Mouse (Mus musculus): Measurements from ENCODE around the gene Olfr411. TPM values are rescaled to one million over a fixed set of nuclear protein-coding genes. Genes with fewer than 3 reads are reported as not detected.

Gene Olfr411
- not detected in 2 replicates for polyA plus RNA-seq (2015; fragmentation: Nextera tagmentation; extraction: Ambion mirVana)

GRCm38 (mm10) chr11:74352550-74352949 lies at the start of gene Olfr411:
TSS of gene Olfr411 (minus strand) at chr11:74352650.

GRCm38 (mm10) chr11:74361769-74362168 lies 9.3 kb upstream of the Olfr411 start, which contains the start of gene Olfr412:
TSS of gene Olfr412 (plus strand) at chr11:74362069.

GRCm38 (mm10) chr11:74337931-74338330 lies 14.5 kb downstream of the Olfr411 start, which contains the start of gene Olfr410:
TSS of gene Olfr410 (minus strand) at chr11:74338031.

Other genes with a start within 250 kb of the Olfr411 start
- not detected in 2 replicates for gene Olfr401, start 238.9 kb downstream of the Olfr411 start, polyA plus RNA-seq (2015; fragmentation: Nextera tagmentation; extraction: Ambion mirVana)
- gene Olfr402, start 199.1 kb downstream of the Olfr411 start, polyA plus RNA-seq (2015; fragmentation: Nextera tagmentation; extraction: Ambion mirVana) = not detected in 2 replicates
- gene Olfr403, start 166.4 kb downstream of the Olfr411 start, polyA plus RNA-seq (2015; fragmentation: Nextera tagmentation; extraction: Ambion mirVana) = not detected in 2 replicates
- not detected in 2 replicates for gene Olfr43, start 141.3 kb downstream of the Olfr411 start, polyA plus RNA-seq (2015; fragmentation: Nextera tagmentation; extraction: Ambion mirVana)
- gene Olfr406, start 92.8 kb downstream of the Olfr411 start, polyA plus RNA-seq (2015; fragmentation: Nextera tagmentation; extraction: Ambion mirVana) = not detected in 2 replicates
- gene Olfr59, start 68.9 kb downstream of the Olfr411 start, polyA plus RNA-seq (2015; fragmentation: Nextera tagmentation; extraction: Ambion mirVana) = not detected in 2 replicates
- not detected in 2 replicates for gene Olfr410, start 14.6 kb downstream of the Olfr411 start, polyA plus RNA-seq (2015; fragmentation: Nextera tagmentation; extraction: Ambion mirVana)
- gene Olfr412, start 9.4 kb upstream of the Olfr411 start, polyA plus RNA-seq (2015; fragmentation: Nextera tagmentation; extraction: Ambion mirVana) = not detected in 2 replicates

All from urinary bladder, postnatal 0 days (tissue).